Mouse (Mus musculus): ENCODE data around the gene Hs3st6. TPM values are rescaled to one million over a fixed set of nuclear protein-coding genes. Genes with fewer than 3 reads are reported as not detected.

The Hs3st6 gene
- polyA plus RNA-seq, 1 experiment from 2014 or later, result 1.1 TPM

- H3K36me3 ChIP-seq (ENCODE audit: control insufficient read depth, insufficient read depth, low read length), result no peaks in the 10 kb centered on the region
- no peak overlapping the region for H3K9ac ChIP-seq (ENCODE audit: low read length)
- H3K4me1 ChIP-seq (replicated peaks; ENCODE audit: control insufficient read depth, insufficient read depth, low read length), result no peaks in the 10 kb centered on the region
- H3K27ac ChIP-seq (ENCODE audit: low read depth), result no peak overlapping the region
- 80% methylated on average over 5 of the region's 5 CpGs for WGBS
- H3K4me3 ChIP-seq (ENCODE audit: low read depth, low read length), result no peak overlapping the region
- no peak overlapping the region for H3K4me2 ChIP-seq (ENCODE audit: low read length)
- ATAC-seq (replicated peaks; ENCODE audit: low FRiP score, low TSS enrichment, low read depth) (no peak), DNase-seq (ENCODE audit: low spot score) (no peak)
- no peaks in the 10 kb centered on the region for H3K27me3 ChIP-seq (replicated peaks; ENCODE audit: control insufficient read depth, insufficient read depth, low read length)
- H3K9me3 ChIP-seq (ENCODE audit: control insufficient read depth, low read length), result 0 out of 2 replicates have a peak, but pooled peaks cover 4% of the 10 kb centered on the region
These were observed 20.5 kb downstream of the Hs3st6 start for GRCm38 (mm10) chr17:24773241-24773640.

DNA sequence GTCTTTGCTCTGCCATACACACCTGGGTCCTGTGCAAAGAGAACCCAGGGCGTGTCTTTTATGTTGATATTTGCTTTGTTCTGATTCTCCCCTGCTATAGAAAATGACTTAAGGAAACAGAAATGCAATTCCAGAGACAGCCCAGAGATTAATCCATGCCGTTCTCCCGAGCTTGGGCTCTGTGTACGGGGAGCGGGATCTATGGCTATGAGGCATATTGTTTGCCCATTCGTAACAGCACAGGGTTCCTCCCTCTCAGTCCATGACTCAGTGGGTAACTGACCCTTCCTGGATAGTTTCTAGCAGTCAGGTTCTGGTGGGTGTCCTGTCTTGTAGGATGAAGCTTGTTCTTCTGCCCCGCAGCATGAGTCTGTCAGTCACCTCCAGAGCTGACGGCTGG is 22.4 kb downstream of the Hs3st6 start:
- Histone ChIP-seq H3K4me1 (replicated peaks; ENCODE audit: control insufficient read depth, insufficient read depth, low read length) (no peaks in the 10 kb centered on the region), H3K27ac (ENCODE audit: low read depth) (no peak overlapping the region), H3K36me3 (ENCODE audit: control insufficient read depth, insufficient read depth, low read length) (no peaks in the 10 kb centered on the region), H3K9me3 (ENCODE audit: control insufficient read depth, low read length) (0 out of 2 replicates have a peak, but pooled peaks cover 4% of the 10 kb centered on the region), H3K27me3 (replicated peaks; ENCODE audit: control insufficient read depth, insufficient read depth, low read length) (no peaks in the 10 kb centered on the region), H3K4me3 (ENCODE audit: low read depth, low read length) (no peak overlapping the region), H3K9ac (ENCODE audit: low read length) (no peak overlapping the region), H3K4me2 (ENCODE audit: low read length) (no peak overlapping the region)
- ATAC-seq (replicated peaks; ENCODE audit: low FRiP score, low TSS enrichment, low read depth), result no peak
- DNase-seq (ENCODE audit: low spot score), result no peak
- WGBS, result 72% methylated on average over 8 of the region's 8 CpGs

DNA sequence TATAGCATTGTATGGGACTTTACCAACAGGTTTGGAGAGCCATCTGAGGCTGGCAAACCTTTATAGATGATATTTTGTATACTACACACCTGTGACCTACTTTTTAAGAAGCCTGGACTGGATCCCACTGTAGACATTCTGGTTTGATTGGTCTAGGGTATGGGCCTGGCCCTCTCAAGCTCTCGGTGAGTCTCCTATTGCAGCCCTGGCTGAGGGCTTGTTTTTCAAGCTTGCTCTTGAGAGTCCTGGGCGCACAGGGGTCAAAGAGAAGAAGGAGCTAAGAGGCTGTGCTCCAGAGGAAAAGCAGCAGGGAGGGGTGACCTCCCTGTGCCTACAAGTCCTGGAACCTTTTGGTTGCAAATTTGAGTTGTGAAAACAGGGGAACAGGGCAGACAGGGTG is 24.3 kb downstream of the Hs3st6 start:
- ATAC-seq (replicated peaks; ENCODE audit: low FRiP score, low TSS enrichment, low read depth) (no peak), DNase-seq (ENCODE audit: low spot score) (no peak)
- Histone ChIP-seq H3K4me1 (replicated peaks; ENCODE audit: control insufficient read depth, insufficient read depth, low read length) (no peaks in the 10 kb centered on the region), H3K9me3 (ENCODE audit: control insufficient read depth, low read length) (0 out of 2 replicates have a peak, but pooled peaks cover 4% of the 10 kb centered on the region), H3K9ac (ENCODE audit: low read length) (no peak overlapping the region), H3K27me3 (replicated peaks; ENCODE audit: control insufficient read depth, insufficient read depth, low read length) (no peaks in the 10 kb centered on the region), H3K4me3 (ENCODE audit: low read depth, low read length) (no peak overlapping the region), H3K36me3 (ENCODE audit: control insufficient read depth, insufficient read depth, low read length) (no peaks in the 10 kb centered on the region), H3K27ac (ENCODE audit: low read depth) (no peak overlapping the region), H3K4me2 (ENCODE audit: low read length) (no peak overlapping the region)
- WGBS, result 79% methylated on average over 2 of the region's 2 CpGs

DNA sequence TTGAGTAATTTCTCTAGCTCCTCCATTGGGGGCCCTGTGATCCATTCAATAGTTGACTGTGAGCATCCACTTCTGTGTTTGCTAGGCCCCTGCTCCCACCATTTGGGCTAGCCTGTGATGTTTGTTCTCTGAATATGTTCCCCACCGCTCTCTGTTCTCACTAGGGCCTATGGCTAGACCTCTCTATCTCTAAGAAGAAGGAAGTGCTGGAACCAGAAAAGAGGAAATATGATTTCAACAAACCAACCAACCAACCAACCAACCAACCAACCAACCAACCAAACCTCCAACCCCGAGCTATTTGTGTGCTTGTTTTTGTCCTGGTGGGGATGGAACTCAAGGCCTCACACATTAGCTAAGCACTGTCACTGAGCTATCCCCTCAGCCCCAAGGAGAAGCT is 28.0 kb downstream of the Hs3st6 start:
- H3K36me3 ChIP-seq (ENCODE audit: control insufficient read depth, insufficient read depth, low read length), result no peaks in the 10 kb centered on the region
- no peak overlapping the region for H3K9ac ChIP-seq (ENCODE audit: low read length)
- no peak overlapping the region for H3K27ac ChIP-seq (ENCODE audit: low read depth)
- H3K4me1 ChIP-seq (replicated peaks; ENCODE audit: control insufficient read depth, insufficient read depth, low read length), result no peaks in the 10 kb centered on the region
- 76% methylated on average over 2 of the region's 2 CpGs for WGBS
- DNase-seq (ENCODE audit: low spot score) (no peak), ATAC-seq (replicated peaks; ENCODE audit: low FRiP score, low TSS enrichment, low read depth) (no peak)
- H3K9me3 ChIP-seq (ENCODE audit: control insufficient read depth, low read length), result no peaks in the 10 kb centered on the region
- no peak overlapping the region for H3K4me3 ChIP-seq (ENCODE audit: low read depth, low read length)
- no peaks in the 10 kb centered on the region for H3K27me3 ChIP-seq (replicated peaks; ENCODE audit: control insufficient read depth, insufficient read depth, low read length)
- no peak overlapping the region for H3K4me2 ChIP-seq (ENCODE audit: low read length)

DNA sequence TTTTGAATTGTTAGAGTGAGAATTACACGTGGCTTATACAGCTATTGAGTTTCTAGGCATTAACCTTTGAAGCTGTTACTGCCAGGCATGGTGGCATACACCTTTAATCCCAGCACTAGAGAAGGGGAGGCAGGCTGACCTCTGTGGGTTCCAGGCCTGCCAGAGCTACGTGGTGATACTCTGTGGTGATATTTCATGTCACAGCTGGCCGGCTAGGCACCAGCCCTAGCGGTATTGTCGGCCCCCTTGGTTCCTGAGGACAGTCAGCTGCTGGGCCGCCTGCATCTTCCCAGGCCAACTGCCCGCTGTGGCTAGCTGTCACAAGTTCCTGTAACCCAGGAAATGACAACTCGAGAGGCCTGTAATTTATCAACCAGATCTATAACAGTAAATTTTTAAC is 39.4 kb downstream of the Hs3st6 start:
- H3K36me3 ChIP-seq (ENCODE audit: control insufficient read depth, insufficient read depth, low read length), result no peaks in the 10 kb centered on the region
- no peak for ATAC-seq (replicated peaks; ENCODE audit: low FRiP score, low TSS enrichment, low read depth)
- 53% methylated on average over 8 of the region's 8 CpGs for WGBS
- H3K9me3 ChIP-seq (ENCODE audit: control insufficient read depth, low read length), result no peaks in the 10 kb centered on the region
- H3K9ac ChIP-seq (ENCODE audit: low read length), result no peak overlapping the region
- no peaks in the 10 kb centered on the region for H3K27me3 ChIP-seq (replicated peaks; ENCODE audit: control insufficient read depth, insufficient read depth, low read length)
- no peak overlapping the region for H3K4me2 ChIP-seq (ENCODE audit: low read length)
- no peak for DNase-seq (ENCODE audit: low spot score)
- H3K27ac ChIP-seq (ENCODE audit: low read depth), result no peak overlapping the region
- H3K4me3 ChIP-seq (ENCODE audit: low read depth, low read length), result no peak overlapping the region
- no peaks in the 10 kb centered on the region for H3K4me1 ChIP-seq (replicated peaks; ENCODE audit: control insufficient read depth, insufficient read depth, low read length)

GRCm38 (mm10) chr17:24794791-24795190 is 42.0 kb downstream of the Hs3st6 start:
- Histone ChIP-seq H3K4me3 (ENCODE audit: low read depth, low read length) (no peak overlapping the region), H3K4me1 (replicated peaks; ENCODE audit: control insufficient read depth, insufficient read depth, low read length) (no peaks in the 10 kb centered on the region), H3K27ac (ENCODE audit: low read depth) (no peak overlapping the region), H3K36me3 (ENCODE audit: control insufficient read depth, insufficient read depth, low read length) (no peaks in the 10 kb centered on the region), H3K9me3 (ENCODE audit: control insufficient read depth, low read length) (no peaks in the 10 kb centered on the region), H3K4me2 (ENCODE audit: low read length) (no peak overlapping the region), H3K27me3 (replicated peaks; ENCODE audit: control insufficient read depth, insufficient read depth, low read length) (no peaks in the 10 kb centered on the region), H3K9ac (ENCODE audit: low read length) (no peak overlapping the region)
- DNase-seq (ENCODE audit: low spot score) (no peak), ATAC-seq (replicated peaks; ENCODE audit: low FRiP score, low TSS enrichment, low read depth) (no peak)
- 74% methylated on average over 12 of the region's 12 CpGs for WGBS

GRCm38 (mm10) chr17:24796969-24797368 is 44.2 kb downstream of the Hs3st6 start:
- Histone ChIP-seq H3K9ac (ENCODE audit: low read length) (no peak overlapping the region), H3K4me2 (ENCODE audit: low read length) (no peak overlapping the region), H3K36me3 (ENCODE audit: control insufficient read depth, insufficient read depth, low read length) (no peaks in the 10 kb centered on the region), H3K27ac (ENCODE audit: low read depth) (no peak overlapping the region), H3K27me3 (replicated peaks; ENCODE audit: control insufficient read depth, insufficient read depth, low read length) (no peaks in the 10 kb centered on the region), H3K4me3 (ENCODE audit: low read depth, low read length) (no peak overlapping the region), H3K9me3 (ENCODE audit: control insufficient read depth, low read length) (no peaks in the 10 kb centered on the region), H3K4me1 (replicated peaks; ENCODE audit: control insufficient read depth, insufficient read depth, low read length) (no peaks in the 10 kb centered on the region)
- WGBS, result 76% methylated on average over 3 of the region's 3 CpGs
- ATAC-seq (replicated peaks; ENCODE audit: low FRiP score, low TSS enrichment, low read depth), result no peak
- no peak for DNase-seq (ENCODE audit: low spot score)

DNA sequence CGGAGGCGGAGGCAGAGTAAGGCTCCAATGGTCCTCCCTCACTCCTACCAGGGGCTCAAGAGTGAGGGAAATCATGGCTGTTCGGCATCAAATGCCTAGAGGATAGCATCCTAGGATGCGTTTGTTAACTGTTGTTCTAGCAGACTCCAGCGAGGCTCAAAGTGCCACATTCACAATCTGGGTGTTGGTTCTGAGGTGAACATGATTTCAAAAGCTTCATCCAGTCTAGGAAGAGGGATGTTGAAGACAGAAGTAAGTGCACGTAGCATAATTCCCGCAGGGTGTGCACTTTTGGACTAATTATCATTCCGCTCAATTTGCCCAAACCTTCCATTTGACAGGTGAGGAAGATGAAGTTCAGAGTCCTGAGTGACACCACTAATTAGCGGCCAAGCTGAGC is 45.4 kb downstream of the Hs3st6 start:
- no peak overlapping the region for H3K4me2 ChIP-seq (ENCODE audit: low read length)
- H3K4me1 ChIP-seq (replicated peaks; ENCODE audit: control insufficient read depth, insufficient read depth, low read length), result no peaks in the 10 kb centered on the region
- DNase-seq (ENCODE audit: low spot score) (no peak), ATAC-seq (replicated peaks; ENCODE audit: low FRiP score, low TSS enrichment, low read depth) (no peak)
- WGBS, result 59% methylated on average over 9 of the region's 9 CpGs
- H3K9ac ChIP-seq (ENCODE audit: low read length), result no peak overlapping the region
- H3K9me3 ChIP-seq (ENCODE audit: control insufficient read depth, low read length), result no peaks in the 10 kb centered on the region
- H3K4me3 ChIP-seq (ENCODE audit: low read depth, low read length), result no peak overlapping the region
- H3K36me3 ChIP-seq (ENCODE audit: control insufficient read depth, insufficient read depth, low read length), result no peaks in the 10 kb centered on the region
- no peaks in the 10 kb centered on the region for H3K27me3 ChIP-seq (replicated peaks; ENCODE audit: control insufficient read depth, insufficient read depth, low read length)
- H3K27ac ChIP-seq (ENCODE audit: low read depth), result no peak overlapping the region

GRCm38 (mm10) chr17:24799476-24799875 is 46.7 kb downstream of the Hs3st6 start:
- Histone ChIP-seq H3K27me3 (replicated peaks; ENCODE audit: control insufficient read depth, insufficient read depth, low read length) (peaks cover 5% of the 10 kb centered on the region), H3K4me1 (replicated peaks; ENCODE audit: control insufficient read depth, insufficient read depth, low read length) (no peaks in the 10 kb centered on the region; the same call in 1 of the 2 replicates), H3K4me2 (ENCODE audit: low read length) (no peak overlapping the region), H3K36me3 (ENCODE audit: control insufficient read depth, insufficient read depth, low read length) (no peaks in the 10 kb centered on the region), H3K9me3 (ENCODE audit: control insufficient read depth, low read length) (no peaks in the 10 kb centered on the region), H3K27ac (ENCODE audit: low read depth) (no peak overlapping the region), H3K9ac (ENCODE audit: low read length) (no peak overlapping the region), H3K4me3 (ENCODE audit: low read depth, low read length) (no peak overlapping the region)
- ATAC-seq (replicated peaks; ENCODE audit: low FRiP score, low TSS enrichment, low read depth), result no peak
- WGBS, result 90% methylated on average over 4 of the region's 4 CpGs
- no peak for DNase-seq (ENCODE audit: low spot score)

All from intestine, embryonic 14.5 days (tissue).